9 mouse cellular contexts compared by ENCODE assay signal in genomic region chr4:109156073-109156472, GRCm38 (mm10). TPM values are rescaled to one million over a fixed set of nuclear protein-coding genes. Genes with fewer than 3 reads are reported as not detected.
DNase-seq lines count a peak whose midpoint lies in the region; ATAC-seq and TF ChIP-seq lines count a peak whose summit lies in the region.
"Had no signal": no experiment of that assay in that cellular context is flagged by ENCODE, and none has a peak within 500 bp of the region (broad histone marks: within the 10 kb centered on the region; RNA-seq: fewer than 3 reads in every experiment).

No protein-coding gene starts in this region.

- peak overlapping the region; percentile 47 for H3K4me2 ChIP-seq in embryonic facial prominence, embryonic 15.5 days (replicated peaks)
- H3K4me2 ChIP-seq in midbrain, embryonic 16.5 days (ENCODE audit: low read length): peak overlapping the region; percentile 67

- no peaks in the 10 kb centered on the region for H3K27me3 ChIP-seq in cerebellum, adult 2 months (ENCODE audit: control insufficient read depth, insufficient read depth, low read length)
- H3K27me3 ChIP-seq in kidney, adult 2 months (replicated peaks; ENCODE audit: control insufficient read depth, insufficient read depth, low read length): no peaks in the 10 kb centered on the region
- no peaks in the 10 kb centered on the region for H3K27me3 ChIP-seq in embryonic facial prominence, embryonic 15.5 days
- H3K27me3 ChIP-seq in midbrain, embryonic 16.5 days (ENCODE audit: control insufficient read depth, insufficient read depth, low read depth, low read length): no peaks in the 10 kb centered on the region

- H3K4me3 ChIP-seq in cerebellum, adult 2 months (replicated peaks; ENCODE audit: insufficient read depth, low read depth, low read length): peak overlapping the region; percentile 83
- 0 out of 2 replicates have a peak overlapping the region, but pooled peaks have one; percentile 19 for H3K4me3 ChIP-seq in kidney, adult 2 months (ENCODE audit: insufficient read depth, low read depth, low read length)
- peak overlapping the region; percentile 18; the same call in 1 of the 2 replicates for H3K4me3 ChIP-seq in embryonic facial prominence, embryonic 15.5 days (replicated peaks)
- peak overlapping the region; percentile 34 for H3K4me3 ChIP-seq in midbrain, embryonic 16.5 days (ENCODE audit: low read depth, low read length)

- no peak for ATAC-seq in embryonic facial prominence, embryonic 15.5 days (ENCODE audit: insufficient number of reproducible peaks, low FRiP score, low TSS enrichment, low read depth)
- peak; percentile 38 for ATAC-seq in midbrain, embryonic 16.5 days

- peaks cover 9% of the 10 kb centered on the region for H3K4me1 ChIP-seq in cerebellum, adult 2 months (ENCODE audit: control insufficient read depth, insufficient read depth, low read length)
- peaks cover 18% of the 10 kb centered on the region; the same call in 1 of the 2 replicates for H3K4me1 ChIP-seq in kidney, adult 2 months (ENCODE audit: control insufficient read depth, insufficient read depth, low read length)
- peaks cover 19% of the 10 kb centered on the region for H3K4me1 ChIP-seq in embryonic facial prominence, embryonic 15.5 days
- peaks cover 29% of the 10 kb centered on the region for H3K4me1 ChIP-seq in midbrain, embryonic 16.5 days (ENCODE audit: control insufficient read depth, insufficient read depth, low read length)

- TF ChIP-seq POLR2A in cerebellum, adult 2 months (IDR thresholded peaks at IDR 0.05; ENCODE audit: borderline replicate concordance, insufficient read depth, low read length): no peak
- TF ChIP-seq POLR2A in kidney, adult 2 months (IDR thresholded peaks at IDR 0.05; ENCODE audit: low read depth, low read length): no peak

- peak overlapping the region; percentile 83 for H3K27ac ChIP-seq in cerebellum, adult 2 months (ENCODE audit: insufficient read depth, low read length)
- peak overlapping the region; percentile 57 for H3K27ac ChIP-seq in kidney, adult 2 months (ENCODE audit: insufficient read depth, low read depth, low read length)
- H3K27ac ChIP-seq in embryonic facial prominence, embryonic 15.5 days (replicated peaks): peak overlapping the region; percentile 45; the same call in 1 of the 2 replicates
- H3K27ac ChIP-seq in midbrain, embryonic 16.5 days (ENCODE audit: low read length): peak overlapping the region; percentile 85

- no peak for TF ChIP-seq CTCF in cerebellum, adult 2 months (IDR thresholded peaks at IDR 0.05; ENCODE audit: borderline replicate concordance, insufficient read depth, low read depth, low read length)
- TF ChIP-seq CTCF in kidney, adult 2 months (conservative IDR thresholded peaks at IDR 0.05; ENCODE audit: insufficient read depth, insufficient read length, low read depth, low read length): no peak

- H3K9me3 ChIP-seq in embryonic facial prominence, embryonic 15.5 days (replicated peaks): no peaks in the 10 kb centered on the region
- no peaks in the 10 kb centered on the region for H3K9me3 ChIP-seq in midbrain, embryonic 16.5 days (replicated peaks; ENCODE audit: control insufficient read depth, low read length, poor library complexity, severe bottlenecking)

- no peaks in the 10 kb centered on the region for H3K36me3 ChIP-seq in kidney, adult 2 months (ENCODE audit: control insufficient read depth, insufficient read depth, low read length)
- H3K36me3 ChIP-seq in embryonic facial prominence, embryonic 15.5 days: peaks cover 3% of the 10 kb centered on the region; the same call in 1 of the 2 replicates
- 0 out of 2 replicates have a peak, but pooled peaks cover 2% of the 10 kb centered on the region for H3K36me3 ChIP-seq in midbrain, embryonic 16.5 days (ENCODE audit: control insufficient read depth, insufficient read depth, low read length)

- DNase-seq in cerebellum, adult 2 months: peak in 1 of 2 experiments; percentile 49
- no peak for DNase-seq in cerebellum, adult 11 months
- DNase-seq in kidney, adult 2 months: no peak
- no peak for DNase-seq in kidney, adult 9 months
- no peak for DNase-seq in thymus, postnatal 0 days (ENCODE audit: low spot score)
- no peak for DNase-seq in T-cell, adult 2 months (ENCODE audit: low spot score)
- DNase-seq: left cerebral cortex, postnatal 4 days had no signal

- 10% methylated on average over 6 of the region's 6 CpGs for WGBS in cerebellum, adult 2 months
- WGBS in kidney, adult 2 months: 46% methylated on average over 6 of the region's 6 CpGs
- 65% methylated on average over 6 of the region's 6 CpGs for WGBS in embryonic facial prominence, embryonic 15.5 days
- WGBS in midbrain, embryonic 16.5 days: 41% methylated on average over 6 of the region's 6 CpGs

- no peak overlapping the region for H3K9ac ChIP-seq in embryonic facial prominence, embryonic 15.5 days
- H3K9ac ChIP-seq in midbrain, embryonic 16.5 days (ENCODE audit: low read depth, low read length): peak overlapping the region; percentile 68

RNA-seq across cellular contexts. Expression of gene Osbpl9, which starts 46.0 kb away (rescaled TPM):
- 113 and 120 TPM in 2 replicates for polyA plus RNA-seq in cerebellum, adult 2 months (2012; rRNA removed)
- 182 and 201 TPM in 2 replicates for polyA plus RNA-seq in kidney, adult 2 months (2012; rRNA removed)
- 58.6 and 64.1 TPM in 2 replicates for polyA plus RNA-seq in embryonic facial prominence, embryonic 15.5 days (2015; fragmentation: Nextera tagmentation; extraction: Ambion mirVana)
- 73.2 and 77.3 TPM in 2 replicates for polyA plus RNA-seq in midbrain, embryonic 16.5 days (2015; fragmentation: Nextera tagmentation; extraction: Ambion mirVana)
- polyA plus RNA-seq in thymus, postnatal 0 days (2015; fragmentation: Nextera tagmentation; extraction: Ambion mirVana): 64.4 and 65.7 TPM in 2 replicates

Comparison
In these comparisons a context has a peak if more than half of its experiments do, and no peak if none do; other contexts are left out.
1. H3K4me3 ChIP-seq: peak in every context shown above with its lines; median percentile 83 in cerebellum, adult 2 months; 34 in midbrain, embryonic 16.5 days; 19 in kidney, adult 2 months; 18 in embryonic facial prominence, embryonic 15.5 days.